Mouse (Mus musculus): Measurements from ENCODE around the gene Shisa5.

Shisa5 gene

GRCm38 (mm10) chr9:109054712-109055111 is 16.3 kb downstream of the Shisa5 start:
- peak in 1 of 2 experiments; percentile 65 for DNase-seq (ENCODE audit: low spot score in 2 of 2)

- no peak for DNase-seq (ENCODE audit: low spot score in 2 of 2)
Measured at GRCm38 (mm10) chr9:109055271-109056030, 17.1 kb downstream of the Shisa5 start.

GRCm38 (mm10) chr9:109056081-109056690 is 17.8 kb downstream of the Shisa5 start:
- DNase-seq (ENCODE audit: low spot score in 2 of 2), result no peak

- no peak for DNase-seq (ENCODE audit: low spot score in 2 of 2)
Measured at GRCm38 (mm10) chr9:109056916-109057315, 18.6 kb downstream of the Shisa5 start.

GRCm38 (mm10) chr9:109057543-109057942 is 19.2 kb downstream of the Shisa5 start:
- no peak for DNase-seq (ENCODE audit: low spot score in 2 of 2)

- DNase-seq (ENCODE audit: low spot score in 2 of 2), result no peak
Measured at GRCm38 (mm10) chr9:109058006-109058765, 19.8 kb downstream of the Shisa5 start.

GRCm38 (mm10) chr9:109059136-109059903 is 21.0 kb downstream of the Shisa5 start, which contains the start of gene Trex1:
Gene Trex1 (minus strand): TSS chr9:109059734.
- peak; percentile 77 to 90 for DNase-seq (ENCODE audit: low spot score in 2 of 2)

GRCm38 (mm10) chr9:109060184-109060897 is 22.0 kb downstream of the Shisa5 start:
- DNase-seq (ENCODE audit: low spot score in 2 of 2), result no peak

GRCm38 (mm10) chr9:109060898-109061295 is 22.5 kb downstream of the Shisa5 start:
- no peak for DNase-seq (ENCODE audit: low spot score in 2 of 2)

GRCm38 (mm10) chr9:109068095-109068735 is 29.9 kb downstream of the Shisa5 start:
- DNase-seq (ENCODE audit: low spot score in 2 of 2), result no peak

- peak; percentile 84 to 87 for DNase-seq (ENCODE audit: low spot score in 2 of 2)
Measured at GRCm38 (mm10) chr9:109073661-109074573, 35.6 kb downstream of the Shisa5 start, which contains the start of gene Atrip. Gene Atrip (minus strand): TSS chr9:109074124.

GRCm38 (mm10) chr9:109080516-109080915 is 42.2 kb downstream of the Shisa5 start:
- DNase-seq (ENCODE audit: low spot score in 2 of 2), result no peak

- no peak for DNase-seq (ENCODE audit: low spot score in 2 of 2)
Measured at GRCm38 (mm10) chr9:109081749-109082123, 43.4 kb downstream of the Shisa5 start.

GRCm38 (mm10) chr9:109082124-109082800 is 43.9 kb downstream of the Shisa5 start, which contains the start of the genes Ccdc51 and Tma7:
Gene Ccdc51 (plus strand): TSS chr9:109082493.
Gene Tma7 (minus strand): TSS chr9:109082587.
- DNase-seq (ENCODE audit: low spot score in 2 of 2), result peak; percentile 68 to 72

- no peak for DNase-seq (ENCODE audit: low spot score in 2 of 2)
Measured at GRCm38 (mm10) chr9:109084922-109085321, 46.6 kb downstream of the Shisa5 start.

- no peak for DNase-seq (ENCODE audit: low spot score in 2 of 2)
Measured at GRCm38 (mm10) chr9:109087987-109088386, 49.6 kb downstream of the Shisa5 start.

GRCm38 (mm10) chr9:109090446-109090845 is 52.1 kb downstream of the Shisa5 start:
- peak; percentile 50 to 64 for DNase-seq (ENCODE audit: low spot score in 2 of 2)

GRCm38 (mm10) chr9:109091802-109092201 is 53.4 kb downstream of the Shisa5 start:
- DNase-seq (ENCODE audit: low spot score in 2 of 2), result peak in 1 of 2 experiments; percentile 43

GRCm38 (mm10) chr9:109092799-109093198 is 54.4 kb downstream of the Shisa5 start:
- no peak for DNase-seq (ENCODE audit: low spot score in 2 of 2)

Data from urinary bladder, adult 18-20 months (tissue).